Mouse (Mus musculus) layer of hippocampus, adult 18-20 months (tissue): ENCODE measurements around the gene Serpina3k. TPM values are rescaled to one million over a fixed set of nuclear protein-coding genes. Genes with fewer than 3 reads are reported as not detected.
A peak's percentile ranks its signal among the peaks of the same experiment; 100 is the strongest.
"Not testable (repeated sequence)": the region's sequence is repeated elsewhere in the genome, so short reads cannot be mapped to it uniquely, and the experiment has no call there.

Source experiments
- DNase-seq, 2 experiments: peaks; one replicate each; pipeline ENCODE4 v3.0.0; 2022; ENCODE audit warnings: low spot score in 2 of 2
- long read RNA-seq: library from polyadenylated mRNA; stranded (forward); transcript quantifications from one replicate; pipeline ENCODE4 v2.0.0, GENCODE M21; 2021
- total RNA-seq, 2 experiments: library from RNA; stranded (reverse); gene quantifications; 2 replicates each; pipeline ENCODE4 v1.2.3; 2021

The Serpina3k gene
- not detected for total RNA-seq
- long read RNA-seq, result 0 reads

DNA sequence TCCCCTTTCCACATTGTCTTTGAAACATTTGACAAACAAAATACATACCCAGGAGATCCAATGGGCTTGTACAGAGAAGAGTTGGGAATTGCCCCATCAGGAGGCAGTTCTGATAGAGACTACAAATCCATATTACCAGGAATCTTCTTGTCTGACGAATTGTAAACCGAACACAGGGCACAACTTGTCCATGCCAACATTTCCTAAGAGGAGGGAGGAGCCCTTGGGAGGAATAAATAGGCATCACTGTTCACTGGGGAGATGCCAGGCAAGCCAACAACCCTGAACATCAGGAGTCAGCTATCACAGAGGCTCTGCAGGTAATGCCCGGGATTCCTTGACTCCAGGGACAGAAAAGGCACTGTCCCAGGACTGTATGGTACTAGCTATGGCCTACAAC, at the start of gene Serpina3k, which contains the start of gene Serpina3m:
Serpina3k (plus strand) TSS at position 261 of the 400 bp plus-strand sequence.
Serpina3m (plus strand) TSS at position 261 of the 400 bp plus-strand sequence.
- not testable (repeated sequence) for DNase-seq

DNA sequence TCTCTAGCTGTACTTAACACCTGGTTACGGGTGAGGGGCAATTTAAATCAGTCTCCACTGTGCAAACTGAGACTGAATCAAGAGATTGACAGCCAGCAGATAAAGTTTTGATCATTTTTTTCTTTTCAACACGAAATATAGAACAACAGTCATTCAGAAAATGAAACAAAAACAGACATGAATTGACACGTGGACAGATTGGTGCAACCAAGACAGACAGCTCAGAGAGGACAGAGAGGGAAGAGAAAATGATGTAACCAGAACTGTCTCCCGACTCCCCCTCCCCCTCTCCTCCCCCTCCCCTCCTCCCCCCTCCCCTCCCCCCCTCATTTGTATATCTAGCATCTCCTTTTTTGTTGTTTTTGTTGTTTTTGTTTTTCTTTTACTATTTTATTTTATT, 48.4 kb upstream of the Serpina3k start:
- DNase-seq, result no peak

DNA sequence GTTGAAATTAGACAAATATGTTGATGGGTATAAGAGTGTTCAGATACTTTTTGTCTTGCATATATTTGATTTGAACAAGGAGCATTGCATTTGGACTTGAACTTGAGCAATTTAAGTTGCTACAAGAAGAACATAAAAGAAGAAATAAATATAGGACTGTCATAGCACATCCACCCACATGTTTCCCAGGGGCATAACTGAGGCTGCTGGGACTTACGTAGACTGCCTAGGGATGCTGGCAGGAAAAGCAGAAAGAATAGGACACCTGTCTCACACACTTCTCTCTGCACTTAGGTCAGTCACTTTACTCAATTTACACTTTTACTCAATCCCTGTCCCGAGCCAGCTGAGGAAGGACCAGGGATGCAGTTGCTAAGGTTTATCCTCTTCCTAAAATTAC, 44.3 kb upstream of the Serpina3k start:
- no peak for DNase-seq

DNA sequence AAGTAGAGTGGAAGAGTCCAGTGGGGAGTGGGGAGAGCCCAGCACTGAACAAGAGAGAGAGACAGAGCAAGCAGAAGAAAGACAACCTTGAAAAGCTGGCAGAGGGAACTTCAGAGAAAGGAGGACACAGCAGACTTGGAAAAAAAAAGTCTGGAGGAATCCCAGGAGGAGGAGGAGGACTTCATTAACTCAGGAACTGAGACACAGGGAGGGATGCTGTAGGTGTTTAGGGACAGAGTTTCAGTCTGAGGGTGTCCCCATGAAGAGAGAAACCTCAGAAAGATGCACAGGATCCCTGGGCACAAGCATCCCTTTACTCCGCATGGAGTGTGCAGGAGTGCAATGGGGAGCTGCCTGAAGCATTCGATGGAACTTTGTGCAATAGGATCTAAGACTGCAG, 40.2 kb upstream of the Serpina3k start:
- DNase-seq, result no peak

DNA sequence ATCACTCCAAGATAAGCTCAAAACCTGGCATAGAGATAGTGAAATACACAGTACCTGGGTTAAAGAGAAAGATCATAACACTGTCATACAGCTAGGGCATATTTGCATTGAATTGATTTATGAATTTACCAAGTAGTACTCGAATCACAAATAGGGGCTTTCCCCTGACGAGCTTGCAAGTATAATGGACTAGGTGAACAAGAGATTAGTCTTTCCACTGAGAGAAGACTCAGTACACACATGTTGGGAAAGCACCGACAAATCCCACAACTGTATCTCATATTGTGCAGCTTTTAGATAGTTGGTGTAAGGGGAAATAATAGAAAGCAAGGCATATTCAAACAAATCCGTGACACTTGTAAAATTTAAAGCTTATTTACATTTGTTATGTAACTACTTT, 32.3 kb upstream of the Serpina3k start:
- DNase-seq, result no peak

DNA sequence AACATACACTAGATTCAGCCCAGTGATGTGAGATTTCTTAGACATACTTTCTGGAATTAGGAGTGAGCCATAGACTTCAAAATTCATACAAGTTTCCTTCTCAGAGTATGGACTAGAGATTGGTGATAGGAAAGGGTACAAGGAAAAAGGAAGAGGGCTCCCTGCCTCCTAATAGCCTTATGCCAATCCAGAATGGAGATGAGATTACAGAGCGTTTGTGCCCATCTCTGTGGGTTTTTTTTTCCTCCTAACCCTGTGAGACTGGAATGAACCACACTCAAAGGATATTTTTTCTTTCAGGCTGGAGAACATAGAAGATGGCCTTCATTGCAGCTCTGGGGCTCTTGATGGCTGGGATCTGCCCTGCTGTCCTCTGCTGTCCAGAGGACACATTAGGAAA, 24.0 kb upstream of the Serpina3k start, which contains the start of gene Serpina3j:
Serpina3j (plus strand) TSS at position 301 of the 400 bp plus-strand sequence.
- no peak for DNase-seq

DNA sequence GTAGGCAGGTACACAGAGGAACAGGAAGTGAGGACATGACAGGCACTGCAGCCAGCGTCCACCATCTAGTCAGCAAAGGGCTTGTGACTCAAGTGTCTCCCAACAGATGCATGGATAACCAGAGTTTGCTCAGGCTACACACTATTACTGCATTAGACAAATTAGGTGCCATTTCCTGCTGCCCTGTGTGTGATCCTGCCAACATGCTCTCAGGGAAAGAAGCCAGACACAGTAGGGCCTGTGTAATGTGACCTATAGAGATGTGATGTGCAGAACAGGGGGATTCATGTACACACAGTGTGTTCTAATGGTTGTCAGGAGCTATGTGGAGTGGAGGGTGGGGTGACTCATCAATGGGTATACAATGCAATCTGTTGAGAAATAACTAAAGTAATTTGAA, 15.8 kb upstream of the Serpina3k start:
- DNase-seq, result no peak

DNA sequence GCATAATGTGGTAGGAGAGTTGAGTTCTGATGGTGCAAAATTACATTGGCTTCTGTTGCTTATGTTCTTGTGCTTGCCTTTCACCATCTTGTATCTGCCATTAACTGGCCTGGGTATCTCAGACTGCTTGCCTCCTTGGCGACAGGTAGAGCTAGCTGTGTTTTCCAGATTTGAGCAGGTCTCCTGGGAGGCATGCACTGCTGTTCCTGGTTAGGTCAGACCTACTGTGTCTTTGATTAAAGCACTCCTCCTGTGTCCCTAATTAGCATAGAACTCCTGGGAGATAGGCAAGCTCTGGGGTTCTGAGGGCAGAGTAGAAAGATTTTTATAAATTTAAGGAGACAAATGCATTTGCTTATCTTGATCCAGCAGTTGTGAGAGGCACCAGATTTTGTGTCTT, 6.6 kb upstream of the Serpina3k start:
- DNase-seq, result no peak

DNA sequence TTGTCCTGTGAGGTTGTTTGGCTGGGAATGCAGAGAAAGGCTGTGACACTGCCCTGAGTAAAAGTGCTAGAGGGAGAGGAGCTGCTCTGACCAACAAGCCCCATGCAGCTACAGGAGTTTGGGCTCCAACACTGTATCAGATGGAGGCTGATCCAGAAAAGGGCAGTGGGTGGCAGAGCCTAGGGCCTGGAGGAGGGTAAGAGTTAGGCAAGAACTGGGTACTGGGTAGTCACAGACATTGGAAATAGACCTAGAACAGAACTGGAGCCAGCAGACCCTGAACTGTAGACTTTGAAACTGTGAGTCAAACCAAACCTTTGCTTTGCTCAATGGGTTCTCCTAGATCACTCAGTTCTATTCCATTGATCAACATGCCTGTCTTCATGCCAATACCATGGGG, 1.4 kb upstream of the Serpina3k start:
- DNase-seq, result not testable (repeated sequence)

DNA sequence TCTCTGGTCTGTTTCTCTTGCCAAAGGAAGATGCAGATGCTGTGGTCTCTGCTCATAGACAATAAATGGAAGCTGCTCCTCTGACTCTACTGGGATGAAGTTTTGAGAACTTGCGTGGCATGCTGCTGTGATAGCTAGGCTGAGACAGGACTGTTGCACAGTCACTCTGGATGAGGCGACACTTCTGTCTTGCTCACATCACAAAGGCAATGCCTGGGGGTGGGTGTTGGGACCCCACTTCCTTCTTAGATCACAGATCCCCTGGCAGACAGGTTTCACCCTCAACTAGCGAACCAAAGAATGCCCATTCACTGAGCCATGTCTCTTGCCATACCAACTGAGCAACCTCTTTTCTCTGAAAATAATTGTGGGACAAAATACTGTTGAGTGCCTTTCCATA, 419 bp downstream of the Serpina3k start:
- no peak for DNase-seq

DNA sequence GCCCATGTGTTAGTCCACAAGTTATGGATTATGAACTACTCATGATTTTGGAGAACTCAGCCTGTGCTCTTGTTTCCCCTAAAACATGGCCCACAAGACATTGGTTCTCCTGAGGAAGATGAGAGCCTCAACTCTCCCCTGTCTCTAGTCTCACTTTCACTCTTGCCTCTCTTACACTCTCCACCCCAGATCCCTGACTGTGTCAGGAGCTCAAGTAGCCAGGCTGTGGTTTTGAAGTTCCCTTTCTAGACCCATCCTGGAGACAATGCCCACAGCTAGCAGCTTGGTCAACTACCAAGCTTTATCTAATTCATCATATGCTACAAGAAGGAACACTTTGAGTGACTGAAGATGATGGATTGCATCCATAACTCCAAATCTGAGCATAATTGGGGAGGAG, 4.2 kb downstream of the Serpina3k start:
- DNase-seq, result not testable (repeated sequence)

DNA sequence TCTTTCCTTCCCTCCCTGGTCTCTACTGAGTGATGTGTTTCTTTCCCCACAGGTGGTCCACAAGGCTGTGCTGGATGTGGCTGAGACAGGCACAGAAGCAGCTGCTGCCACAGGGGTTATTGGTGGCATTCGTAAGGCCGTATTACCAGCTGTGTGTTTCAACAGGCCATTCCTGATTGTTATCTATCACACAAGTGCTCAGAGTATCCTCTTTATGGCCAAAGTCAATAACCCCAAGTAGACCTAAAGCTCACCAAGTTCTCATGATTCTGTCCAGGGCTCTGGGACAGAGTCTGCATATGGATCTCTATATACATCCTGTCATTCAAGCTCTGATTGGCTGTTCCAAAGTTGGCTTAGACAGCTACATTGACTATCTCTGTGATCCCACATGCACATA, 6.9 kb downstream of the Serpina3k start:
- no peak for DNase-seq

DNA sequence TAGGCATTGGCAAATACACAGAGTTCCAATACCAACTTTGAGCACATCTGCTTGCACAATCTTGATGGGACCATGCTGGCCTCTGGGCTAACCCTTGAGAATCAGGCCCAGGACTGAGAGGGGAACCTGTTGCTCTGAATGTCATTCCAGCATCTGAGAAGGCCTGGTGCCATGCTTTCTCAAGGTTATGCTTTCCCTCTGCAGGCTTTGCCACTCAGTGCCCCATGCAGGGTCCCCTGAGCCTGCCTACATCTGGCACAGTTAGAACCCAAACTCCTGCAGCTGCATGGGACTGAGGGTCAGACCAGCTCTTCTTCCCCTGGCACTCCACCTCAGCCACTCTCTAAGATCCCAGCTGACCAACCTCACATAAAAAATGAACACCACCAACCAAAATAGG, 7.4 kb downstream of the Serpina3k start:
- DNase-seq, result no peak

DNA sequence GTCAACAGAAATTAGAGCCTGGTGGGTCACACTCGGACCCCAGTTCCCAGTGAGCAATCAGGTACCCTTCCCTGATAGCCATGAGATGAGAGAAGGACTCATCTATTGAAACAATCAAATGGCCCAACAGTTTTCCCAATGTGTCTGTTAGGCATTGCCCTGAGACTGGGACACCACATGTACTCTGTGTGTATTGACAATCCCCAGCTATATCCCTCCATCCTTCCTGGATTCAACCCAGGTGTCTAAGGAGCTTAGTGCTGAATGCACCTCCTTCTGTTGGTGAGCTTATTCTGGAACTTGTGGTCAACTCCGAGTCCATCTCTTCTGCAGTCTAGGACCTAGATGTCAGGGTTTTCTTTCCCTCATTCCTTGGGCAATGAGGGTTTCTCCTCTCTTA, 8.8 kb downstream of the Serpina3k start:
- no peak for DNase-seq

DNA sequence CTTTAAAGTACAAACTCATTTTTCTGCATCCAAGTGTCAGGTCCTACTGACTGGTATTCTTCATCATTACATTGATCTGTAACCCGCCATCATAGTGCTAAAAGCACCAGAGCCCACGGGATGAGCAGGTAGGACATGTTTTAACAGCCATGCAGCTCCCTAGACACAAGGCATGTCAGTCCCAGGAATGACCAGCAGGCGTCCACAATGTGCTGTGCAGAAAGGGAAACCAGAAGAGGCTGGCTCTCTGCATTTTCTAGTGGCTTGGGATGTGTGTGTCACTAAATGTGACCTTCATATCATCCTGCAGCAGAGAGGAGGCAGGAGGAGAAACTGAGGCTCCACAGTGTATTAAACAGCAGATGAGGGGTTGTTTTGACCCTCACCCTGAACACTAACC, 13.5 kb downstream of the Serpina3k start:
- peak in 1 of 2 experiments; percentile 71 for DNase-seq

DNA sequence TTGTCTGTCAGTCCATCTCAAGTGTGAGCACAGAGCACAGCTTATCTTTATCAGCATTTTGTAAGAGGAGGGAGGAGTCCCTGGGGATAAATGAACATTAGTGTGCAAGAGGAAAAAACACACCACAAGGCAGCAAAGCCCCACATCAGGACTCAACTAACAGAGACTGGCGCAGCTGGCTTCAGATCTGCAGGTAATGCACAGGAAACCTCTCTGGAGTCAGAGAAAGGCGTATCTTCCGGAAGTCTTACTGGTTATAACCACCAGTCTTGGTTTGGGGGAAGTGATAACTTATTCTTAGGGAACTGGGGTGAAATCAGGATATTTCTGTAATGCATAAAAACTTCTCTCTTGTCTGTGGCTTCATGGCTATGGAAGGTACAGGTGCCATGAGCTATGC, 17.7 kb downstream of the Serpina3k start:
- DNase-seq, result no peak

DNA sequence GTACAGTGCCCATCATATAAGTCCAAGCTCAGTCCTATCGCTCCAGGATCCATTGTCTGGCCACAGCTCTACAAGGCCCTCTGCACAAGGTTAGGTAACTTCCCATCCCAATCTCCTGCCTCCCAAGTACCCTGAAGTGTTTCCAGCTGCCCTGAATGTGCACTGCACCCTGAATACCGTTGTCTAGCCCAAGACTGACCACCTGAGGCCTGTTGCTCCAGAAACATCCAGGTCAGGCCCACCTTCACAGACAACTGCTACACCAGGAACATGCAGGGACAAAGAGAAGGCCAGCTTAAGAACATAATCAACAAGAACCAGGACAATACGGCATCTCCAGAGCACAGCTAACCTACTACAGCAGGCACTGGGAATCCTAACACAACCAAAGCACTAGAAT, 31.7 kb downstream of the Serpina3k start:
- DNase-seq, result no peak

DNA sequence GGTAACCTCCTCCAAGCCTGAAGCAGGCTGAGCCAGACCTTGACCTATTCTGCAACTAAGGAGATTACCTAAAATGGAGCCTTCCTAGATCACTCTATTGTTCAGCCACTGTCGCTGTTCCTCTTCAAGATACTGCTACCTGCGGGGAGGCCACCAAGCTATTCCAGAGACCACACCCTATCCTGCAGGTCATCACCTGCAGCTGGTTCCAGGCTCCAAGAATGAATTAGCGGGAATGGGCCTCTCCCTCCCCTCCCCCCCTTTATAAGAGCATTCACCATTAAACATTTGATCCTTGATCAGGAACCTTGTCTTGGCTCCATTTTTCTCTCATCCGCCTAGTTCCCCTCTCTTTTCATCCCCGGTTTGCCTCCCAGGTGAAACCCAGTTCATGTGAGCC, 38.9 kb downstream of the Serpina3k start:
- not testable (repeated sequence) for DNase-seq

DNA sequence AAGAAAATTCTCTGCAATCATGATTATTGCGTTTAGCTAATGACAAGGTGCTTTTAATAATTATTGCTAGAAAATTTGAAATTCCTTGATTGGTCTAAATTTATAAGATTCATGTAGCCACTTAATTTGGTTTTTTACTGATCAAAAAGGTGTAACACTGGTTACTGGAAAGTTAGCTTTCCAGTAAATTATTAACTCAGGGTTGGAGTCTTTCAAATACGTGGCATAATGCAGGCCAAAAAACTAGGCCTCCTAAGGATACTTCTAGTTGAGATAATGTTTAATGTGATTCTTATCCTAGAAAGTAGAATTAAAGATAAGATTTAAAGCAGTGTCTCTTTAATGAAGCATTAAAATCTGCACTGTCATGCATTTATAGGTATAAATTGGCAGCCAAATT, 40.1 kb downstream of the Serpina3k start:
- not testable (repeated sequence) for DNase-seq

DNA sequence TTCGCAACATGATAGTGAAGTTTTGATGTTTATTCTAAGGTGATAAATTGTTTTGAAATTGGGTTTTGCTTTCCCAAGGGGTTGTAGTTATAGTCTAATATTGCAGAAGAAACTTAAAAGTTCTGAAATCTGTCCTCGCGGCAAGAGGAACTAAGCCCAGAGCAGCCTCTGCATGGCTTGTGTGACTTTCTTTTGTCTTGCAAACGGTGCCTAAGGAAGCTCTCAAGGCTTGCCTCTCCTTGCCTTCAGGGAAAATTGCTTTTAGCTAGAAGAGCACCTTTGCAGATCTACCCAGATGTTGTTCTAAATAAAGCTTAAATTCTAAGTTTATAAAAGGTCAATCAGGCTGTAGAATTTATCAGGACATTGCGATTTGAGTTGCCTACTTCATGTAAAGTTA, 40.5 kb downstream of the Serpina3k start:
- not testable (repeated sequence) for DNase-seq

DNA sequence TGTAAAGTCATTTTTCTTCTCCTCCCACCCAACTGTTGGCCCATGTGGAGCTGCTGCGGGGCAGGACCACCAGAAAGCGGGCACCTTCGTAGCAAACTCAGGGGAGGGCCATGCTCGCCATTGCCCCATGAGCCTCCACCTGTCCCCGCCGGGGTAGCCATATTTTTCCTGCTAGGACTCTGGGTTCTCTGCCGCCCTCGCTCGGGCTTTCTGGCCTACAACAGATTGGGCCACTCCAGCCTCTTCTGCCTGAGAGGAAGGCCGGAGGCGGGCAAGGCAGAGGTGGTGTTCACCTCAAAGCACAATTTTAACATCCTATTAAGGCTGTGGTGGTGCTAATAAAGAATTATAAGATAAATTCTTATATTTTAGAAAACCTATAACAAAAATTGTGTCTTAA, 41.6 kb downstream of the Serpina3k start:
- DNase-seq, result no peak

DNA sequence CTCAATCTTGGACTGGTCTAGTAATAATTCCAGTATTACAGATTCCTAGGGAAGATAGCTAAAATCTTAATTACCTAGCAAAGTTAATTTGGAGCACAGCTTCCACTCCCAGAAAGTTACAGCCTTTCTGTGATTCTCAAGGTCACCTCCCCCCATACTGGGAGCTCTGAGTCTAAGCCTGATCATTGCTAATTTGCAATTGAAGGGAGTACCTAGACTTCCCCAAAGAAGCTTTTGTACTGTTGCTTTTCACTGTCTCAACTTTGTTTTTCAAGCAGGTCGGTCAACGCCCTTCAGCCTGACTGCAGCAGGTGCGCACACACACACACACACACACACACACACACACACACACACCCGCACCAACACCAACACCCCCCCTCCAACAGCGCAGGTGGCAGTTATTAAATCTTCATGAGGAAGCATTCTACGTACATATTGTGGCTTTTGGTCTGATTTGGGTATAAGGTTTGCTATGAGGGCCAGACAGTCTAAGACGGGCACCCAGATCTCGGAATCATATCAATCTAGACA, 42.9 kb downstream of the Serpina3k start:
- not testable (repeated sequence) for DNase-seq

DNA sequence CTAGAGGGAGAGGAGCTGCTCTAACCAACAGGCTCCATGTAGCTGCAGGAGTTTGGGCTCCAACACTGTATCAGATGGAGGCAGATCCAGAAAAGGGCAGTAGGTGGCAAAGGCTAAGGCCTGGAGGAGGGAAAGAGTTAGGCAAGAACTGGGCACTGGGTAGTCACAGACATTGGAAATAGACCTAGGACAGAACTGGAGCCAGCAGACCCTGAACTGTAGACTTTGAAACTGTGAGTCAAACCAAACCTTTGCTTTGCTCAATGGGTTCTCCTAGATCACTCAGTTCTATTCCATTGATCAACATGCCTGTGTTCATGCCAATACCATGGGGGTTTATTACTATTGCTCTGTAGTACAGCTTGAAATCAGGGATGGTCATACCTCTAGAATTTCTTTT, 47.7 kb downstream of the Serpina3k start:
- DNase-seq, result not testable (repeated sequence)

DNA sequence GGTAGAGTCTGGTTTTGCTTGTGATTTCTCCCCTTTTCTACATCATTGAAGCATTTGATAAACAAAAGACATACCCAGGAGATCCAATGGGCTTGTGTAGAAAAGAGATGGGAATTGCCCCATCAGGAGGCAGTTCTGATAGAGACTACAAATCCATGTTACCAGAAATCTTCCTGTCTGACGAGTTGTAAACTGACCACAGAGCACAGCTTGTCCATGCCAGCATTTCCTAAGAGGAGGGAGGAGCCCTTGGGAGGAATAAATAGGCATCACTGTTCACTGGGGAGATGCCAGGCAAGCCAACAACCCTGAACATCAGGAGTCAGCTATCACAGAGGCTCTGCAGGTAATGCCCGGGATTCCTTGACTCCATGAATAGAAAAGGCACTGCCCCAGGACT, 48.6 kb downstream of the Serpina3k start:
- not testable (repeated sequence) for DNase-seq
